Mouse (Mus musculus) left cerebral cortex, postnatal 4 days (tissue): ENCODE measurements around the gene Rims4. TPM values are rescaled to one million over a fixed set of nuclear protein-coding genes. Genes with fewer than 3 reads are reported as not detected.

Experiments used
- total RNA-seq, 2 experiments: library from RNA; stranded (reverse); gene quantifications; 2 replicates each; pipeline ENCODE4 v1.2.3; 2021

The Rims4 gene
- total RNA-seq, 2 experiments from 2014 or later: 69.5 to 72.9 TPM

Other genes starting within 250 kb of the Rims4 start
- gene Ada, start 168.4 kb downstream of the Rims4 start, total RNA-seq: 1 to 10 TPM; 5.0 to 5.9 TPM
- under 1 TPM in 1 of 2 experiments, not detected in 1; 0.34 TPM for gene Ccn5, start 97.8 kb downstream of the Rims4 start, total RNA-seq
- gene Kcnk15, start 65.0 kb downstream of the Rims4 start, total RNA-seq: not detected
- 100 to 1,000 TPM; 454 to 464 TPM for gene Ywhab, start 76.3 kb upstream of the Rims4 start, total RNA-seq
- 1 to 10 TPM; 2.4 to 3.1 TPM for gene Pabpc1l, start 106.8 kb upstream of the Rims4 start, total RNA-seq
- gene Stk4, start 151.6 kb upstream of the Rims4 start, total RNA-seq: 10 to 100 TPM; 31.8 to 38.8 TPM
- 10 to 100 TPM; 41.4 to 42.7 TPM for gene Tomm34, start 152.5 kb upstream of the Rims4 start, total RNA-seq